Mouse (Mus musculus) adrenal gland (tissue): ENCODE measurements at regions not wholly inside any gene's neighbourhood (a gene's known extent, or its start where the extent isn't known, plus 50 kb on each side); places are given as distances from the start of the nearest gene placed in this dataset.

Source experiments
- intact Hi-C: fragments of 180-260 bp; cut with DNase I; formaldehyde crosslinking; loops from one replicate; pipeline ENCODE4 v1.15.1; 2025

DNA sequence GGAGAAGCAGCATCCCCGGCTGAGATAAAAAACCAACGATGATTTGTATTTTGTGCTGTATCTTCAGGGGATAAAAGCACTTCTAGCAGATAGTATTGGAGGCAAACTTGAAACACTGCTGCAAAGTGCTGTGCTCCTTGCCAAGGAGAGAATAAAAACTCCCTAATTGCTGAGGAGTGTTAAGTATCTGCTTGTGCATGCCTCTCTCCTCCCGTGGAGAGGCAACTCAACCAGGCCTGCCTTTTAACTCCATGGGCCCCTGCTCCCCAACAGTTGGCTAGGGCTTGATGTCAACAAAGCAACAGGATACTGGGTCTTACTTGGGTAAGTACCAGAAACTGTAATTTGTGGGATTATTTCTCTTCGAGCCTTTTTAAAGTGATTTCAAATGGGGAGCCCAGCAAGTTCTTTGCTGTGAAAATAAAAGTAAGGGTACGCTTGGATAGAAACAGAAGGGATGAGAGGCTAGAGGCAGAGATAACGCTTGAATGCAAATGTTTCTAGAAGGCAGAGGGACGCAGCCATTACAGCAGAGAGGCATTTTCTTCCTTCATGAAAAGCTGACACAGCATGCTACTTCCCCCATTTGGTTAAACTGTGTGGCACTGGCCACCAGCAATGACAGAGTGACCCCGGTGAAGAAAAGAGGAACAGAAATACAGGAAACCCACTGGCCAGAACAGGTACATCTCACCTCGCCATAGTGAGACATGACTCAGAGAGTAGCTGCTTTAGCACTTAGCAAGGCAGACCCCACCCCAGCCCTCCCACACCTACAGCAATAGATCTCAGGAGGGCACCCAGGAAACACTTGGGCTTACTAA, 369.0 kb upstream of the Spred2 start:
- intact Hi-C loops: no loop called here

DNA sequence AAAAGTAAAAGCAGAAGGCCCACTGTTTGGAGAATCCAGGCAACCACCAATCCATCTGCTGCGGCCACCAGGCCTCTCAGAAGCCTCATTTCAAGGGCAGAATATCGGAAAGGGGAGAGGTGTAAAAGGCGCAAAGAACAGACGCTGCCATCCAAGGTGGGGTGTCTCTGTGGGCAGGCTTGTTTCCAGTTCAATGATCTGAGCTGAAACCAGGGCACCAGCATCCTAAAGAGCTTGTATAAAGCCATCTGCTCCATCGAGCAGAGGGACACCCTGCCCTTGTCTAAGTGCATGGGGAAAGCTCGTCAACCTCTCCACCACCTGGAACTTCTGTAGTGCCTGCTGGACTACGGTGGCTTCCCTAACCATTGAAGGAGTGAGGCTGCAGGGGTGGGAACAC, 363.7 kb upstream of the Spred2 start:
- intact Hi-C loops: no loop called here

DNA sequence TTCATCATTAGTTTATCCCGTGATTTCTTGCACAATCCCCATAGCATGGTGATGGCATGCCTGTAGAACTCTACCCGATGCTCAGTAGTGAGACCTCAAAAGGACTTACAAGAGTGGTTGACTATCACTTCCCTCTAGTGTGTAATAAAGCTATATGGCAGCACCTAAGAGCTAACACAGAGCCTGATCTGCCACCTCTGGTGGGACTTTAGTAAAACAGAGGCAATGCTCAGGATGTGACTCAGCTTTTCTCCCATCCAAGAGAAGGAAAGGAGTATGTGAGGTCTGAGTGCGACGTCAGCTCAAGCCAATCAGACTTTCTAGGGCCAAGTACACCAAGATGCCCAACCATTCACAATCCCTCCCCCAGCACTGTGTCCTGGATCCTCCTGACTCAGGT, 361.5 kb upstream of the Spred2 start:
- intact Hi-C loops: no loop called here

DNA sequence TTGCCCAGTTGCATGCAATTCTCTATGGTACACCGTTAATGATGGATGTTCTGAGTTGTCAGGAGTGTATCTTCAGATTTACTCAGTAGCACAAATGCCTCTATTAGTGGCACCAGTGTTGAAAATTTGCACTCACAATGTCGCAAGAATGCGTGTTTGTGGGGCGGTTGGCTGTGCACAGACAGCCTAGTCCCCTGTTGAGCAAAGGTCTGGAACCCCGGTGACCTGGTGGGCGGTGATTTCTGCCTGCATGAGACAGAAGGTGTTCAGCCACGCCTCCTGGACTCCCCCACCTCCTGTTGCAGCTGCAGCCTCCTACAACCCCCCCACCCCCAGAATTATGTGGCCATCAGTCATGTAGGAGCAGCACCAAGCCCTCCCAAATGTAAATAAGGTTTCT, 338.9 kb upstream of the Spred2 start:
- intact Hi-C loops: no loop called here

DNA sequence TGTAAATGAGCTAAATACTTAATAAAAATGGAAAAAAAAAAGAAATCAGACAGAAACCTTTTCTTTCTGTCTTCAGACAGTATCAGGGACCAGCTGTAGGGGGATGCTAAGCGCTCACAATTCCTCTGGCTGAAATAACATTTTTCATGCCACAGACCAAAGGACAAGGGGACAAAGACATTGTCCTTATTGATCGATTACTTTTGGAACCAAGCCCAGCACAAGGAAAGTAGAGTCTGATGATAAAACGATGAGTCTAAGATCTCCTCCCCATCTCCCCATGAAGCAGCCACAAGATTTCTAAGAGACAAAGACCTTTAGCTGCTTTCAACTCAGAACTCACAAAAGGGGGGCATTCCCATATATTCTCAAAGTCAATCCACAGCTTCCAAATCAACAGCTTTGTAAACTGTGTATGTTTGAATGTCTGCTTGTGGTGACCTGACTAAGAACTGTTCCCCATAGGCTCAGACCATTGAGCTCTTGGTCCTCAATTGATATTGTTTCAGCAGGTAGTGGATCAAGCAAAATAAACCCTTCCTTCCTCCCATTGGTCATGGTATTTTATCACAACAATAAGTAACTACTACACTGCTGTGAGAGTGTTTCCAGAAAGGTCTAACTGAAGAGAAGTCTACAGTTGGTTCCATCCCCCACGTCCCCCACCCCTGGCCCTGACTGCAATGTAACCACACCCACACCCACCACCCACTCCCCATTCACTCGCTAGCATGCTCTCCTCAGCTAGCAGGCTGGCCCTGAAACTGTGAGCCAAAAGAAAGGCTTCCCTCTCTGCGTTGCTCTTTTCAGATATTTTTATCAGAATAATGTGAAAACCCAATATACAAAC, 331.4 kb upstream of the Spred2 start:
- intact Hi-C loops: no loop called here

DNA sequence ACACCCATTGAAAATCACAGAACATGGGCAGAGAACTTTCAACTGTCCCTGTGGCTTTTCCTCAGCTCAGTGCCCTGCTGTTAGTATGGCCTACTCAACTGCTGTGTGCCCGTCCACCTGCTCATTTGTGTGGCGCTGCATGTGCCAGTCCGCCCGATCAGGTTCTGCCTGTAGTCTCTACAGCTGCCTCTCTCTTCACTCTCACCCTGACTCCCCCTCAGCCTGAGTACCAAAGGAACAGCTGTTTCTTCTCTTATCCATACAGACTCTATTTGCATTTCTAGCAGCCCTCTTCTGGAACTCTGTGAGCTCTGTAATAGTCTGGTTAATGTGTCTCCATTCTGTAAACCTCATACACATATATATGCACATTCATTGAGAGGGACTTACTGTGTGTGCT, 329.1 kb upstream of the Spred2 start:
- intact Hi-C loops: no loop called here

DNA sequence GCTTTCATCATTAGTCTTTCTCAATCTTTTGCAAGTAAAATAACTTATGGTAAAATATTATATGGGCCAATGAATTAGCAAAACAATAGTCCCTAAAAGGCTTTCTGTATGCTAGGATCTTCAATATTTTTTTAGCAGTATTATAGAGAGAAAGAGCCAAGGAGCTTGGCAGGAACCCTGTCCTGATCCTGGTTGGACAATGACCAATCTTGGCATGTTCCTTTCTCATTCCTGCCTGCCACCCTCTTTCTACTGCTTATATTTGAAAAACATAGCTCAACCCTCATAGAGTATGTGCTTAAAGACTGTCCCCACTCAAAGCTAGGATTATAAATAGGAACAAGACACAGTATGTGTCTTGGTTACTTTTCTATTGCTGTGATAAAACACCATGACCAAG, 327.8 kb upstream of the Spred2 start:
- intact Hi-C loops: no loop called here

DNA sequence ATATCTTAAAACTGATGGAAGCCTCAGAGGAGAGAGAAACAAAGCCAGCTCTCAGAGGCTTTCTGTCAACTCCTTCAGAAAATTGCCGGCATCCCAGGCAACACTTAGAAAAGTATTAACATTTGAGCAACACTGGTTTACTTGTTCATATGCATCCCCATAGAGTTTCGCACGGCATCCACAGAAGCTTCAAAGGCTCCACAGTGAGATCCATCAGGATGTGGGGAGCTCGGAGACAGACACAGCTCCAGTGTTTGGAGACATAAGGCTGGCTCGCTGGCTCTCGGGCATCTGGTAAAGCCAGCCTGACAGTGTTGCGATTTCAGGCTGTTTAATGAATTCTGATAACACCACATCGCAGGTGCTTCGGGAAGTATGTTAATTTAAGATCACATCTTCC, 324.7 kb upstream of the Spred2 start:
- intact Hi-C loops: no loop called here

DNA sequence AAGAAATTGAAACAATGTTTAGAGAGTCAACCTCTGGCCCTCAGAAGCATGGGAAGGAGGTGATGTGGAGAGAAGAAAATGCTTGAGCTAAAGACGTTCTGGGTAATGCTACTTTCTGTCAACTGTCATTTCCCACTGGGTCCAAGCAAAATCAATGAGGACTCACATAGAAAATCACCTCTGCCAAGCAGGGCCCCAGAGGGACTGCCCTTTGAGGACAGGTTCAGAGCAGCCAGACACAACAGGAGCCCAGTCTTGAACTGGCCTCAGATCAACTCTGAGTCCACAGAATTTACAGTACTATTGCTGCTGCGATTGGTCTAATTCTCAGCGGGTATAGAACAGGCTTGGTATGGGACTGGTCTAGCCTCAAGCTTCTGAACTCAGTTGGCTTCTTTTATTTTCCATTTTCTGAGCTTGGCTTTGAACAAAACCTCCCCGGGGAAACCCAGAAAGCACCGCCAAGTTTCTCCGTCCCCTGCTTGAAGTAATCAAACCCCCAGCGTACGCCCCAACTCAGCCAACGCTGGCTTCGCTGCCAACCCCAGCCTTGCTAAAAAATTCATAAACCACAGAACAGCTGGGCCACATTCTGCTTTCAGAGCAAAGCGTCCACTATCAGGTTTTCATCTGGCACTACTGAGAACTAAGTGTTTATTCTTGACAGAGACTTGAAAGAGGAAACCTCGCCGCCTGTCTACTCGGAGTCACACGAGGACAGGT, 322.8 kb upstream of the Spred2 start:
- intact Hi-C loops: no loop called here

DNA sequence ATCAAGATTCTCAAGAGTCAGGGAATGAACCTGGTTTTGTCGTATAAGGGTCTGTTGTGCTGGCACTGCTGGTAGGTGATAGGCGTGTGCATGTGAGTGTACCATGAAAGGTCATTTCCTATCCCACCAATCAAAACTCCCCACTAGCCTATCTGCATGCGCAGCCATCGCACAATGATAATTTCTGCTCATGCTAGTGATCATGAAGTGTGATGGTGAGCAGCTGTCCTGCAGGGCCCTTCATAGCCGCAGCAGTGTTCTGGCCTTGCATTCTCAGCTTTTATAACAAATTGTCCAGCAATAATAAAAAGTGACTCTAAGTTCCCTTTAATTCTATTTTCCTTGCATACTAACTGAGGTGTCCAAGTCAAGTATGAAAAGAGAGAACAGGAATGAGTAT, 321.7 kb upstream of the Spred2 start:
- intact Hi-C loops: no loop called here

DNA sequence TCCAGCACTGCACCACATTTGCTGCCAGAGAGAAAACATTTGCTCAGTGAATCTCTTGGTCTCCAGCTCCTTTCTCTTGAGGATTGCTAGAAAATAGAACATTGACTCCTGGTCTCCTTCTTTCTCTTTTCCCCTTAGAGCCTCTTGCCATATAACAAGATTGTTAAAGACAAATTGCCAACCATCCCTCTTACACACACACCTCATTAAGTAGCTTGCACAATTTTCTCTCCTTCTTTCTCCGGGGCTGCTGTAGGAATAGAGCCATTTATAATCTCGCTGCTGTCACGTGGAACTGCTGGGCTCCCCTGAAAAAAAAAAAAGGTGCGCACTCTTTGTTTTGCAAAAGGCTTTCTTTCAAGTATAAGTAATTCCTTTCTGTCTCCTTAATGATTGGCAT, 318.6 kb upstream of the Spred2 start:
- intact Hi-C loops: no loop called here

DNA sequence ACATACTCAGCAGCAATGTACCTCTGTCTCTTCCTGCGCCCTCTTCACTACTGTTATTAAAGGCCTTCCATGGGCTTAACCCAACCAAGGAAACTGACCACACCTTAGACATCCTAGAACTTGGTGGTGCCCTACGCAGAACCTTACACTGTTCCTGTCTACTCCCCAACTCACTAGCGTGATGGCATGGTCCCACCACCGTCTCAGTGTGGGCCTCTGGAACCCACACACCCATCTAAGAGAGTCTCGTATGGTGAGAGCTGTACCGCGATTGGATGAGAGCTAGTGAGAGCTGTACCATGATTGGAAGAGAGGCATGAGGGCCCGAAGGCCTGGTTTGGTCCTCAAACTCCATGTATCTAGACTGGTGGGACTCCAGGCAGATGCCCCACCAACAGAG, 317.2 kb upstream of the Spred2 start:
- intact Hi-C loops: no loop called here

DNA sequence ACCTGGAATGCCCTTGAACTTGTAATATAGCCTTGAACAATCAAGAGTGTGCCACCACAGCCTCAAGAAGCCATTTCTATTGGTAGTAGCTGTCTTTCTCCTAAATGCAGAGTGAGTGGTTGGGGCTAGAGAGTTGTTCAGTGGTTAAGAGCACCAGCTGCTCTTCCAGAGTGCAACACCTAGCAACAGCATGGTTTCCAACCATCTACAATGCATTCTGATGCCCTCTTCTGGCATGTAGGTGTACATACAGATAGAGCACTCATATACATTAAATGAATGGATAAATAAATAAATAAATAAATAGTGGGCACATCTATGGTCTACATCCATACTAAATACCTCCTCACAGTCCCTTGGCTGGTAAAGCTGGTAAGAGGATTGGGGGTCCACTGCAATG, 316.2 kb upstream of the Spred2 start:
- intact Hi-C loops: no loop called here

DNA sequence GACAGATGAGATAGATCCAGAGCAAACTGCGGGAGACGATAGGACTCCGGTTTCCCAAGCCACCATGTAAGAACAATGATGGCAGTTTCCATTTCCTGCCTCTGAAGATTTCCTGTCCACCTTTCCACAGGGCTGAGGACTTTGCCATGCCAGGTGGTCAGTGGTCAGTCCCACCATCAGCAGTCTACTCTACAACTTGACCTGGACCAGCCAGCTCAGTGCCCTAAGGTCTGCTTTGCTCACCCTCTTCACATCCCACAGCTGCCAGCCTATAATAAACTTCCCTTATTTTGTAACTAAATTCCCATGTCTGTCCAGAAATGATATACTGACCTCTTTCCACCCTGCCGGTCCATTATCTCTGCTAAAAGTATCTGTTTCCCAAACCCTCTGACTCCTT, 315.7 kb upstream of the Spred2 start:
- intact Hi-C loops: no loop called here

DNA sequence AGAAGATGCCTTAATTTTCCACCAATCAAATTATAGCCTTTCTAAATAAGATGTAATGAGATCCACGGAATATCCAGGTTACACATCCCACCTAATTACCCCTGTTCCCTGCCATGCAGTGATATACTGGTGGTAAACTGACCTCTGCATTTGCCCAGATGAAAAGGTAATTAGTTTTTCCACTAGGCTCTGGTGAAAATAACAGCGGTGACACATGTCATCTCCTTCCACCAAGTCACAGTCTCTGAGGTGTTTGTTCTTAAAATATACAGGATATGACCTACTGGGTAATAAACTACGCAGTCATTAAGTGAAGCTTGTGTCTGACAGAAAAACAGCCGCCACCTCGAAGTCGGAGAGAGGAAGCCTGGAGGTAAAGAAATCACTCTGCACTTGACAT, 313.6 kb upstream of the Spred2 start:
- intact Hi-C loops: no loop called here

DNA sequence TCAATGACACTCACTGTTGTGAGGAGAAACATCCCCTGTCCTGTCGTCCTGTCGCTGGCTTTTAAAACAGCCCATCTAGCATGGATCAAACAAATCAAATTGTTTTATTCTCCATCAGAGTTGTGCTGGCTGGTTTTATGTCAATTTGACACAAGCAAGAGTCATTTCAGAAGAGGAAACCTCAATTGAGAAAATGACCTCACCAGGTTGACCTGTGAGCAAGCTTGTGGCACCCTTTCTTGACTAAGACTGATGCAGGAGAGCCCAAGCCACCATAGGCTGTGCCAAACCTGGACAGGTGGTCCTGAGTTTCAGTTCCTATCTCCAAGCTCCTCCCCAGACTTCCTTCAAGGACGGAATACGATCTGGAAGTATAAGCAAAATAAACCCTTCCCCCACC, 313.0 kb upstream of the Spred2 start:
- intact Hi-C loops: no loop called here

DNA sequence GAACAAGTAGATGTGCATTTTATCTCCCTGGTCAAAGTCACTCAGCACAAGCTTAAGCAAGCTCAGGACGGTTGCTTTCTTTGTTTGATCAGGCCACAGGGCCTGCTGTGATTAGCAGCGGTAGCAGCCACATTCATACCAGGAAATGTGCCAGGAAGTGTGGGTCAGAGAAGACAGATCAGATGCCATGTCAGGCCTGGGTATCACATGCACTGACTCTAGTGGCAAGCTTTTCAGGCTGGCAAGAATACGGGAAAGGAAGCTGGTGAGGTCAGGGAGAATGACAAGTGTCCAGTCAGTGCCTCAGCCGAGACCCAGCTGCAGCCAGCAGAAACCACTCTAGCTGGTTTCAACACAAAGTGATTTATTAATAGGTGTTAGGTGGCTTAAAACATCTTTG, 307.7 kb upstream of the Spred2 start:
- intact Hi-C loops: no loop called here

DNA sequence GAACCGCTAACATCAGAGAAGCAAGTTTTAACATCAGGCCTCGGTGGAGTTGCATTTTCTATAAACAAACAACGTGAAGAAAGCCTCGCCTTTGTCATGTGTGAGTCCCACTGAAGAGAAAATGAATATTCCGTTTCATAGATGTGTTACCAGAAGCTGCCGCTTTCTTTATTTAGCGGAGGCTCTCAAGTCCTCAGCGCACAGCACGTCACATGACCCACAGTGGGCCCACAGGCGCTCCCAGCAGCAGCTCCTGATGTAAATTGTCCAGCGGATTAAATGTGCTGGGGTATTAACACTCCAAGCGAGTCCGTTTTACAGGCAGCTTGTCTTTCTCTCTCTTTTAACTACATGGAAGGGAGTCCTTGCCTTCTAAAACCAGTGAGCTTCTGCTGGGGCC, 304.7 kb upstream of the Spred2 start:
- intact Hi-C loops: no loop called here

DNA sequence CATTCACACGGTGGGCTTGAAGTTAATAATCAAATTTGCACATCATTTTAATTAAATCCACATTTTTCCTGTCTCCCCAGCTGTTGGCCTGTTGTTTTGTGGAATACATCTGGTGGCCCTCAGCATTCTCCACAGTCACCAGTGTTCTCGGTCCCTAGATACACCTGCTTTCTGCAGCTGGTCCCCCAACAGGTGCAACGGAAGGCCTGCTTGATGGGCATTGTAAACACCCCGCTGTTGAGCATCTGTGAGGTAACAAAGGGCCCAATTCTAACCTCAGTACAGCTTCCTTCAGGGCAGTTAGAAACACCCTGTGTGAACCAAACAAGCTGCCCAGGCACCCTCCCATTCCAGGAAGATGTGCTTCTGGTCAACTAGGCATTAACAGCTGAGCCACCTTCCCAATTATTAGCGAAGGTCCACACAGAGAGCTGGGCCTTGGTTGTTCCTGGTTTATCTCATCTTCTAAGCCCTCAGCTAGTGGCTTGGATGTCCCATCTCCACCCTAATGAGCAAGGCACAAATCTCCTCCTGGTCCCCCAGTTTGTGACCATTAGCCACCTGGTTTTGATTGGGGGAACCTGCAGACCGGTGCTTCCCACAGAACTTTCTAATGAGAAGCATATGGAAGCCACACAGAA, 293.0 kb upstream of the Spred2 start:
- intact Hi-C loops: no loop called here

DNA sequence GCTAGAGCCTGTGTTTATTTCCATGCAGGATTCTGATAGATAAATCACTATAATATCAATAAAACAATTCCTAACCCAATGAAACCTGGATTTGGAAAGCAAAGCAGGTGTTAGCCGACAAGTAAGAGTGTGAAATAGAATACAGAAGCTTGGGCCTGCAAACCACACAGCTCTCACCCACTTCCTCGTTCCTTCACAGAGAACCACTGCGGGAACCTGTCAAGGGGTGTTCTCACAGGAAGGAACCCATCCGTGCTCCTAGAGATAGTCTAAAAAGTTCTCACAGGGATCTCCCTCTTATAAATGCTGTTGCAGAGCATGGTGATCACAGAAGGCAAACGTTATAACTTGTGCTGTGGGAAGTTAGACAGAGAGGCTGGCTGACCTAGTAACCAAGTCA, 291.7 kb upstream of the Spred2 start:
- intact Hi-C loops: no loop called here

DNA sequence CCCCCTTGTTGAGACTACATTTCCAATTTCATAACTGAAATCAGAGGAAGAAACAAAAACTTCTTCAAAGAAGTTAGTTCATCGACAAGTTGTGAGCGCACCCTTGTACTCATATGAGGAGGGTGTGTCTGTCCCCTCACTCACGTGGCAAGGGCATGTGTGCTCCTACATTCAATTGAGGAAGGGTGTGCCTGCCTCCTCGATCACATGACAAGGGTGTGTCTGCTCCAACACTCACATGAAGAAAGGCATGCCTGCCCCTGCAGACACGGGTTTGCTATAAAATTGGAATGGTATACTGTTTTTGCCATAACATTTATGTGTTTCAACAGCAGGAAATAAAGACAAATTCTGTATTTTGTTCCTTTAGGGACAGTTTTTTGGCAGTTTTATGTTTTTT, 290.6 kb upstream of the Spred2 start:
- intact Hi-C loops: no loop called here

DNA sequence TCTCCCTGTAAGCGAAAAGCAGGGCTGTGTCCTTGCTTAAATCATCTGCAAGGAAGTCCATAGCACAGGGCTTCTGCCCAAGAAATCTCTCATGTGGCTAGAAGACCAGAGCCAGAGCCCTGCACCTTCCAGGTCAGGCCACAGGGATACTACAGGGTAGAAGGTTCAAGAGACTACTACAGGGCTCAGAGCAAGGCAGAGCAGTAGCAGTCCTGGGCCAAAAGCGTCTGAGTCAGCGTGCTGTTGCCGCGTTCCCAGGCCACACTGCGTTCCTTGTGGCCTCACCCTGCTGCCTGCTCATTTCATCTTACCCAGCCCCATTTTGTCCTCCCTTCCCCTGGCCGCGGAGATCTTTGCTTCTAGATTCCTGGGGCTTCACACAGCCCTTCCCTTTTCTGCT, 283.0 kb upstream of the Spred2 start:
- intact Hi-C loops: no loop called here
